Mouse (Mus musculus): ENCODE results near the gene Add1. TPM values are rescaled to one million over a fixed set of nuclear protein-coding genes. Genes with fewer than 3 reads are reported as not detected.
"Not testable (repeated sequence)": the region's sequence is repeated elsewhere in the genome, so short reads cannot be mapped to it uniquely, and the experiment has no call there.

Gene Add1
- polyA plus RNA-seq, 1 experiment from 2014 or later: 183 TPM

DNA sequence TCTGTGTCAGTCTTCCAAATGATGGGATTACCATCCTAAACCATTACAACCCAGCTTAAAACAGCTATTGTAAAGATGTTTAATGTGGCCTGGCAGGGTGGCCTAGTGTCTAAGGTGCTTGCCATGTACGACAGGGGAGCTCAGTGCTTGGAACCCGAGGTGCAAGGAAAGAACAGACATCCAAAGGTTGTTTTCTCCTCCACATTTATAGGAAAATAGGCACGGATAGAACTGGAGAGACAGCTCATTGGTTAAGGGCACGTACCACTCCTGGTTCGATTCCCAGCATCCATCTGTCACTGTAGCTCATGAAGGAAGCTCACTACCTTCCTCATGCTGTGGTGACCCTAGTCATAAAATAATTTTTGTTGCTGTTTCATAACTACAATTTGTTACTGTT is 14.4 kb downstream of the Add1 start:
- no peak overlapping the region for H3K4me2 ChIP-seq (replicated peaks; ENCODE audit: low read depth, low read length)
- H3K36me3 ChIP-seq (ENCODE audit: control insufficient read depth, insufficient read depth, low read length): peaks cover 3% of the 10 kb centered on the region
- 89% methylated on average over 5 of the region's 5 CpGs for WGBS
- H3K27ac ChIP-seq (ENCODE audit: low read depth, low read length): no peak overlapping the region
- no peaks in the 10 kb centered on the region for H3K27me3 ChIP-seq (ENCODE audit: control insufficient read depth, insufficient read depth, low read length)
- ATAC-seq (ENCODE audit: low FRiP score, low TSS enrichment): no peak
- H3K9me3 ChIP-seq (ENCODE audit: control insufficient read depth, low read length): no peaks in the 10 kb centered on the region
- H3K4me3 ChIP-seq (ENCODE audit: low read length): no peak overlapping the region
- H3K4me1 ChIP-seq (ENCODE audit: control insufficient read depth, insufficient read depth, low read length): no peaks in the 10 kb centered on the region
- H3K9ac ChIP-seq (ENCODE audit: low read depth, low read length): no peak overlapping the region

DNA sequence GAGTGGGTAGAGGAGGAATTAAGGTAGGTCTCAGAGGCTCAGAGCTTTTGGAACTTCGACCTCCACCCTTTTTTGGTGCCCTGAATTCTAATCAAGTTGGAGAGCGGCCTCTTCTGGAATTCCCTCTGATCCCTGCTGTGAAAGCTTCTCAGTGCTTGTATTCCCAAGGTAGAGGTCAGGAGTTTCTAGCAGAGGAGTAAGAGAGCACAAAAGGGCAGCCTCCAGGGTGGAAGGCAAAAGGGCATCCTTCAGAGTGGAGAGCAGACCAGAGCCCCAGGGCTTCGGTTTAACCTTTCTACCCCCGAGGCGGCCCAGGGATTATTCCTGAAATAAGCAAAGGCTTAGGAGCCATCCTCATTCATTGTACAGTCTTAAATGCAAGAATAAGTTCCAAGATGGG is 16.6 kb downstream of the Add1 start:
- Histone ChIP-seq H3K4me1 (ENCODE audit: control insufficient read depth, insufficient read depth, low read length) (no peaks in the 10 kb centered on the region), H3K27me3 (ENCODE audit: control insufficient read depth, insufficient read depth, low read length) (no peaks in the 10 kb centered on the region), H3K27ac (ENCODE audit: low read depth, low read length) (no peak overlapping the region), H3K36me3 (ENCODE audit: control insufficient read depth, insufficient read depth, low read length) (peaks cover 3% of the 10 kb centered on the region), H3K4me3 (ENCODE audit: low read length) (no peak overlapping the region), H3K4me2 (replicated peaks; ENCODE audit: low read depth, low read length) (no peak overlapping the region), H3K9ac (ENCODE audit: low read depth, low read length) (no peak overlapping the region), H3K9me3 (ENCODE audit: control insufficient read depth, low read length) (no peaks in the 10 kb centered on the region)
- no peak for ATAC-seq (ENCODE audit: low FRiP score, low TSS enrichment)
- 41% methylated on average over 5 of the region's 5 CpGs for WGBS

DNA sequence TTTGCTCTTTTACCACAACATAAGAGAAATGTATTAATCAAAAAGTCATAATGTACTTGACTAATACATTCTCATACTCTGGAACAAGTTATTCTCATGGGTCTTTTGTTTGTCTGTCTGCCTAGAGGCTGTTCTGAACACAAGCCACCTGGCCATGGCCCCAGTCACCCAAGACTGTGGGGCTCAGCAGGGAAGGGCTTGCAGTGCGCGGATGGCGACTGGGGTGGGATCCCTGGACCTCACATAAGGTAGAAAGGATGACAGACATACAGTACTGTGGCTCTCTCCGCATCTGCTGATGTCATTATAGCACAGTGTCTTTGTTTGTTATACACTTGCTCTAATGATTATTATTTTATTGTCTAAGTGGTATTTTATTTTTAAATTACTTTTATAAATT is 17.2 kb downstream of the Add1 start:
- 78% methylated on average over 4 of the region's 4 CpGs for WGBS
- no peaks in the 10 kb centered on the region for H3K4me1 ChIP-seq (ENCODE audit: control insufficient read depth, insufficient read depth, low read length)
- no peaks in the 10 kb centered on the region for H3K9me3 ChIP-seq (ENCODE audit: control insufficient read depth, low read length)
- H3K27ac ChIP-seq (ENCODE audit: low read depth, low read length): no peak overlapping the region
- H3K4me2 ChIP-seq (replicated peaks; ENCODE audit: low read depth, low read length): no peak overlapping the region
- no peak for ATAC-seq (ENCODE audit: low FRiP score, low TSS enrichment)
- no peaks in the 10 kb centered on the region for H3K27me3 ChIP-seq (ENCODE audit: control insufficient read depth, insufficient read depth, low read length)
- H3K36me3 ChIP-seq (ENCODE audit: control insufficient read depth, insufficient read depth, low read length): peaks cover 3% of the 10 kb centered on the region
- no peak overlapping the region for H3K9ac ChIP-seq (ENCODE audit: low read depth, low read length)
- no peak overlapping the region for H3K4me3 ChIP-seq (ENCODE audit: low read length)

DNA sequence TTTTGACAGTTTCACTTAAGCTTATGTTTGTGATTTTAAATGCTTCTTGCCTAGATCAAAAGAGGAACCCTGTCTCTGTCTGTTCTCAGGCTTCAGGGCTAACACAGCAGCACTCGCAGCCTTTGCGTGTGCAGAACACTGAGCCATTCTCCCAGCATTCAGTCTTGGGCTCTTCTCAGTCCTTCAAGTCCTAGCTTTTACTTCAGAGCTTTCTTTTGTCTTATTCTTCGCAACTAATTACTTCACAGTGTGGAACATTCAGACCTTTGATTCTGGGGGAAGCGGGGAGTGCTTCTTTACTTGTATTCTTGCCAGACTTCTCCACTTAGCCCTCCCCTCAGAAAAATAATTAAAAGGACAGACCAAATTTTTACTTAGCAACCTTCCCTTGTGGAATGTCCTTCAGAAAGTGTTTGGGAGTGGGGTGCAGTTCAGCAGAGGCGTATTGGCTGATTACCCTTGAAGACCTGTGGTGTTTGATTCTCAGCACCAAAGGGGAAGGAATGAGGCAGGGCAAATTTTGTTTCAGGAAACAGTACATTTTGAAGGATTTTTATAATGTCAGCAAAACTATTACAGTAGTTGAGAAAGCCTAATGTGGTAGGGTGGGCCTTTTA is 18.0 kb downstream of the Add1 start:
- ATAC-seq (ENCODE audit: low FRiP score, low TSS enrichment): no peak
- H3K4me2 ChIP-seq (replicated peaks; ENCODE audit: low read depth, low read length): no peak overlapping the region

DNA sequence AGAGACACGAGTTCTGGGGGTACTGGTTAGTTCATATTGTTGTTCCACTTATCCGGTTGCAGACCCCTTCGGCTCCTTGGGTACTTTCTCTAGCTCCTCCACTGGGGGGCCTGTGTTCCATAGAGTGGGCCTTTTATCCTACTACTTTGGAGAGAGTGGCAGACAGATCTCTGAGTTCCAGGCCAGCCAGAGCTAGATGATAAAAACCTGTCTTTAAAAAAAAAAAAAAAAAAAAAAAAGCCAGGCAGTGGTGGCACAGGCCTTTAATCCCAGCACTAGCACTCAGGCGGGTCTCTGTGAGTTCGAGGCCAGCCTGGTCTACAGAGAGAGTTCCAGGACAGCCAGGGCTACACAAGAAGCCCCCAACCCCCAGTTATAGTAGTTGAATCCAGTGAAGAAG is 18.8 kb downstream of the Add1 start:
- WGBS: 94% methylated on average over 5 of the region's 5 CpGs
- ATAC-seq (ENCODE audit: low FRiP score, low TSS enrichment); H3K9me3 ChIP-seq (ENCODE audit: control insufficient read depth, low read length): not testable (repeated sequence)

More for the DNA sequence above, 18.0 kb downstream of the Add1 start:
- 84% methylated on average over 5 of the region's 5 CpGs for WGBS
- Histone ChIP-seq H3K27ac (ENCODE audit: low read depth, low read length) (no peak overlapping the region), H3K4me1 (ENCODE audit: control insufficient read depth, insufficient read depth, low read length) (no peaks in the 10 kb centered on the region), H3K4me3 (ENCODE audit: low read length) (no peak overlapping the region), H3K27me3 (ENCODE audit: control insufficient read depth, insufficient read depth, low read length) (no peaks in the 10 kb centered on the region), H3K9ac (ENCODE audit: low read depth, low read length) (no peak overlapping the region), H3K36me3 (ENCODE audit: control insufficient read depth, insufficient read depth, low read length) (peaks cover 3% of the 10 kb centered on the region), H3K9me3 (ENCODE audit: control insufficient read depth, low read length) (no peaks in the 10 kb centered on the region)

DNA sequence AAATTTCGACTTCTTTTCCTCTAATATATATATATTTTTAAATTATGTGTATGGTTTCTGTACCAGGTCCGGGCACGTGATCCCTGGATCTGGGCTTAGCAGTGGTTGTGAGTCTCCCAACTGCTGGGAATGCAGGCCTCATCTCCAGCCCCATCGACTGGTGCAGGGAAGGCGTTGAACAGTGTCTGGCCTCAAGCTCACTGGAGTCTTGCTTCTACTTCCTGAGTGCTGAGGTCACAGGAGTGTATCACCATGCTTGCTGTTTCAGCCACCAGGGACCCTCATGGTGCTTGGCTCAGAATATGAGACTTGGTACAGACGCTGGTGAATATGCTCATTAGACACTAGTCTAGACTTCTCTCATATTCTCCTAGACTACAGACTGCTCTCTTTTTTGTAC is 19.2 kb downstream of the Add1 start:
- no peak overlapping the region for H3K27ac ChIP-seq (ENCODE audit: low read depth, low read length)
- peaks cover 5% of the 10 kb centered on the region for H3K36me3 ChIP-seq (ENCODE audit: control insufficient read depth, insufficient read depth, low read length)
- no peak overlapping the region for H3K4me3 ChIP-seq (ENCODE audit: low read length)
- H3K4me1 ChIP-seq (ENCODE audit: control insufficient read depth, insufficient read depth, low read length): no peaks in the 10 kb centered on the region
- H3K9me3 ChIP-seq (ENCODE audit: control insufficient read depth, low read length): no peaks in the 10 kb centered on the region
- WGBS: 94% methylated on average over 6 of the region's 6 CpGs
- H3K27me3 ChIP-seq (ENCODE audit: control insufficient read depth, insufficient read depth, low read length): no peaks in the 10 kb centered on the region
- no peak overlapping the region for H3K4me2 ChIP-seq (replicated peaks; ENCODE audit: low read depth, low read length)
- H3K9ac ChIP-seq (ENCODE audit: low read depth, low read length): no peak overlapping the region
- no peak for ATAC-seq (ENCODE audit: low FRiP score, low TSS enrichment)

More for the DNA sequence above, 18.8 kb downstream of the Add1 start:
- H3K4me3 ChIP-seq (ENCODE audit: low read length); H3K27ac ChIP-seq (ENCODE audit: low read depth, low read length); H3K27me3 ChIP-seq (ENCODE audit: control insufficient read depth, insufficient read depth, low read length); H3K36me3 ChIP-seq (ENCODE audit: control insufficient read depth, insufficient read depth, low read length); H3K4me2 ChIP-seq (replicated peaks; ENCODE audit: low read depth, low read length); H3K4me1 ChIP-seq (ENCODE audit: control insufficient read depth, insufficient read depth, low read length); H3K9ac ChIP-seq (ENCODE audit: low read depth, low read length): not testable (repeated sequence)

DNA sequence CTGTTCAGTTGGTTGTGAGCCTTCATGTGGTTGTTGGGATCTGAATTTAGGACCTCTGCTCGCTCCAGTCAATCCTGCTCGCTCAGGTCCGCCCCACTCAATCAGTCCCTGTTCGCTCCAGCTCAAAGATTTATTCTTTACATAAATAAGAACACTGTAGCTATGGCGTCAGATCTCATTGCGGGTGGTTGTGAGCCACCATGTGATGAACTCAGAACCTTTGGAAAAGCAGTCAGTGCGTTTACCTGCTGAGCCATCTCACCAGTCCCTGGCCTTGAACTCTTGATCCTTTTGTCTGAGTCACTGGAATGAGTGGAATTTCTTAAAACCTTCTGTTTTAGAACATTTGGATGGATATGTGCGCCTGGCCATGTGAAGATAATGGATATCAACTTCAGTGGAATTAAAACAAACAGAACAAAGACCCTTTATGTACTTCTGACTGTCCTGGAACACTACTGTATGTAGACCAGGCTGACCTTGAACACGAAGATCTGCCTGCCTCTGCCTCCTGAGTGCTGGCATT is 19.8 kb downstream of the Add1 start:
- Histone ChIP-seq H3K36me3 (ENCODE audit: control insufficient read depth, insufficient read depth, low read length) (peaks cover 11% of the 10 kb centered on the region), H3K4me3 (ENCODE audit: low read length) (no peak overlapping the region), H3K27ac (ENCODE audit: low read depth, low read length) (no peak overlapping the region), H3K4me1 (ENCODE audit: control insufficient read depth, insufficient read depth, low read length) (no peaks in the 10 kb centered on the region), H3K9ac (ENCODE audit: low read depth, low read length) (no peak overlapping the region), H3K27me3 (ENCODE audit: control insufficient read depth, insufficient read depth, low read length) (no peaks in the 10 kb centered on the region), H3K4me2 (replicated peaks; ENCODE audit: low read depth, low read length) (no peak overlapping the region), H3K9me3 (ENCODE audit: control insufficient read depth, low read length) (no peaks in the 10 kb centered on the region)
- WGBS: 94% methylated on average over 9 of the region's 9 CpGs
- ATAC-seq (ENCODE audit: low FRiP score, low TSS enrichment): no peak

DNA sequence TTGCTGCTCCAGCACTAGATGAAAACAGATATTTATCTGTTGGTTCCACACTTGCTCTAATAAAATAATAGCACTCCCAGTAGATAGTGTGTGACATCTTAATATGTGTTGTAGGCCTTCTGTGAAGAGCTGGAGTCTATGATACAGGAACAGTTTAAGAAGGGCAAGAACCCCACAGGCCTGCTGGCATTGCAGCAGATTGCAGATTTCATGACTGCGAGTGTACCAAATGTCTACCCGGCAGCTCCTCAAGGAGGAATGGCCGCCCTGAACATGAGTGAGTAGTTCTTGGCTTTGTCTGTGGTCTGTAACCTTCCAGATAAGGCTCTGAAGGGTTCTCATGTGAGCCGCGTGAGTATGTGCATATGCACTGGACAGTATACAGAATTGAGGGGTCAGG is 31.1 kb downstream of the Add1 start:
- Histone ChIP-seq H3K4me2 (replicated peaks; ENCODE audit: low read depth, low read length) (no peak overlapping the region), H3K4me1 (ENCODE audit: control insufficient read depth, insufficient read depth, low read length) (no peaks in the 10 kb centered on the region), H3K9me3 (ENCODE audit: control insufficient read depth, low read length) (no peaks in the 10 kb centered on the region), H3K36me3 (ENCODE audit: control insufficient read depth, insufficient read depth, low read length) (peaks cover 59% of the 10 kb centered on the region), H3K27me3 (ENCODE audit: control insufficient read depth, insufficient read depth, low read length) (no peaks in the 10 kb centered on the region), H3K9ac (ENCODE audit: low read depth, low read length) (no peak overlapping the region), H3K27ac (ENCODE audit: low read depth, low read length) (no peak overlapping the region), H3K4me3 (ENCODE audit: low read length) (no peak overlapping the region)
- no peak for ATAC-seq (ENCODE audit: low FRiP score, low TSS enrichment)
- WGBS: 92% methylated on average over 5 of the region's 5 CpGs

DNA sequence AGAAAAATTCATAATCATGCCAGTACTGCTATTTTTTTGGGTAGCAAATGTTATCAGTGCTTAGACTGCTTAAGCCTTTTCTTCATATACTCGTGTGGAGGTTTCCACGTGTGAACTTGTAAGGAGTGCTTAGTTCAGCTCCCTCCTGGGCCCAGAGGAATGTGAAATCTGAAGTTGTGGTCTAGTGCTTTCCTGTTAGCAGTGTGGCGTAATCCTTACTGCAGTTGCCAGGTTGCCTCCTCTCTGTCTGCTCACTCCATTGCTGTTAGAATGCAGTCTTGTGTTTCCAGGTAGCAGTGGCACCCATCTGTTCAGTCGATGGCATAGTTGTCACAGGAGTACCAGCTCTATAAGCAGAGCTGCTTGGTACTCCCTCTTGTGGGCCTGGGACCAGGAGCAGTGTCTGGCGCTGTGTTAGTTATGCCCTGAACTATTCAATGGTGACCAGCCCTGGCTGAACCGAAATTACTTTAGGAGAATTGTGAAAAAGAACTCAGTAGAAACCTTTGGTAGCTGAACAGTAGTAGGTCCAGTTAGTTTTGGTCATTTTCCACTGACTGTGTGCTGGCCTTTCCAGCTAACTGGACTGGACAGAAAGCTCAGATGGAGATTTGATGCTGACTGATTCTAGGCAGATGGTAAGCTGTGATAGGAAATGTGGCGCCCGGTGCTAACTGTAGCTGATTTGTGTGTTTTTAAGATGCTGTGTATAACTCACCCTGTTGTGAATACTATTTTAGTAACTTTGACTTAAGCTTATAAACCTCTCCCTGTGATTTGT is 33.8 kb downstream of the Add1 start:
- WGBS: 86% methylated on average over 8 of the region's 8 CpGs
- no peaks in the 10 kb centered on the region for H3K4me1 ChIP-seq (ENCODE audit: control insufficient read depth, insufficient read depth, low read length)
- no peak overlapping the region for H3K27ac ChIP-seq (ENCODE audit: low read depth, low read length)
- no peak overlapping the region for H3K9ac ChIP-seq (ENCODE audit: low read depth, low read length)
- no peaks in the 10 kb centered on the region for H3K27me3 ChIP-seq (ENCODE audit: control insufficient read depth, insufficient read depth, low read length)
- no peaks in the 10 kb centered on the region for H3K9me3 ChIP-seq (ENCODE audit: control insufficient read depth, low read length)
- peaks cover 65% of the 10 kb centered on the region for H3K36me3 ChIP-seq (ENCODE audit: control insufficient read depth, insufficient read depth, low read length)
- ATAC-seq (ENCODE audit: low FRiP score, low TSS enrichment): no peak
- H3K4me2 ChIP-seq (replicated peaks; ENCODE audit: low read depth, low read length): no peak overlapping the region
- no peak overlapping the region for H3K4me3 ChIP-seq (ENCODE audit: low read length)
